Mouse (Mus musculus): Measurements from ENCODE around the gene Olfr873. TPM values are rescaled to one million over a fixed set of nuclear protein-coding genes. Genes with fewer than 3 reads are reported as not detected.
"Not testable (repeated sequence)": the region's sequence is repeated elsewhere in the genome, so short reads cannot be mapped to it uniquely, and the experiment has no call there.

Olfr873 gene
- not detected in 2 replicates for polyA plus RNA-seq (2016; fragmentation: Nextera tagmentation; extraction: Ambion mirVana)

DNA sequence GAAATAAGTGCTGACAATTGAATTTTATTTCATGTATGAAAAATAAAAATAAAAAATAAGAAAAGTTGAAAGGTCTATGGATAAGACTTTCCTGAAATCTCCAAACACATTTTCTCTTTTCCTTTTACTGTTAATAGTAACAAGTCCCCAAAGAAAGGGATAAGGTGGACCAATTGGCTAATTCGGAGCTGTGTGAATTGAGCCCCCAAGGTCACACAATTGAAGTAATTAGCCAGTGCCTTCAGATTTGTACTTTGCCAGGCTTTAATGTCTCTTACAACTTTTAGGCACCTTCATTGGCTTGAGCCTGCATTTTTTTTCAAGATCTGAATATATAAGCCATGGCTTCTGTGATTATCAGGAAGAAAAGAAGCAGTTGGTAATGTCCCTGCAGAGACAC is at the start of gene Olfr873:
Gene Olfr873 (plus strand): TSS at position 301 of the 400 bp plus-strand sequence.
- Histone ChIP-seq H3K9ac (replicated peaks) (no peak within 1 kb of the TSS), H3K4me1 (no peaks in the 10 kb centered on the region), H3K4me3 (no peak within 1 kb of the TSS), H3K27ac (replicated peaks) (no peak within 1 kb of the TSS), H3K27me3 (no peaks in the 10 kb centered on the region), H3K9me3 (0 out of 2 replicates have a peak, but pooled peaks cover 10% of the 10 kb centered on the region), H3K4me2 (replicated peaks) (no peak within 1 kb of the TSS), H3K36me3 (no peaks in the 10 kb centered on the region)
- no peak for ATAC-seq (ENCODE audit: low FRiP score, low read depth)
- 91% methylated on average over 1 of the region's 1 CpGs for WGBS

DNA sequence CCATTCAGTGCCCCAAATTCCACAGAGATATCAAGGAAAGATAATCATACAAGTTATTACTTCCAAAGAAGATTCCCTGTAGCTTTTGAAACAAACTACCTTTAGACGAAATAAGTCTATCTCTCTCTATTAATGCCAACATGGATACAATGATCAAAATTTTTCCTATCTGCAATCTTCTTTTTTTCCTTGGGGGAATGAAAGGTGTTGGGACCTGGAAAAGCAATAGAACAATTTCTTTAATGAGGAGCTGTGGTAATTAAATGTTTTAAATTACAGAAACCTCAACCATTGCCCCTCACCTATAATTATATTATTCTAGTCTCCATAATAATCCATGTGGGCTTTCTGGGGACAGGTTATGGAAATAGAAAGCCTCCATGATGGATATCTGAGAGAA is 16.3 kb upstream of the Olfr873 start, which contains the start of gene Olfr39:
Gene Olfr39 (plus strand): TSS at position 301 of the 400 bp plus-strand sequence.
- Histone ChIP-seq H3K36me3 (no peaks in the 10 kb centered on the region), H3K27me3 (no peaks in the 10 kb centered on the region), H3K4me2 (replicated peaks) (no peak within 1 kb of the TSS), H3K9me3 (0 out of 2 replicates have a peak, but pooled peaks cover 2% of the 10 kb centered on the region), H3K27ac (replicated peaks) (no peak within 1 kb of the TSS), H3K9ac (replicated peaks) (no peak within 1 kb of the TSS), H3K4me1 (no peaks in the 10 kb centered on the region), H3K4me3 (no peak within 1 kb of the TSS)
- 76% methylated on average over 1 of the region's 1 CpGs for WGBS
- no peak for ATAC-seq (ENCODE audit: low FRiP score, low read depth)

DNA sequence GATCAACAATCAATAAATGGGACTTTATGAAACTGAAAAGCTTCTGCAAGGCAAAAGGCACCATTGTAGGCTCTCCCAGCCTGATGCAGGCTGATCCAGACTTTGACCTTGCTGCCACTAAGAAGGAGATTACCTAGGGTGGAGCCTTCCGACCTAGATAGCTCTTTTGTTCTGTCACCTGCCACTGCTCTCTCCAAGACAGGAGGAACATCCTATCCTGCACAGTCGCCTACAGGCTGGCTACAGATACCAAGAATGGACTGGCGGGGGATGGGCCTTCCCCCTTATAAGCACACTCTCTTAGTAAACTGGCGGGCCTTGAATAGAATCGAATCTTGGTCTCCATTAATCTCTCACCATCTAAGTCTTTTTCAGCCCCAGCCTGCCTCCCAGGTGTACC is 2.8 kb upstream of the Olfr873 start:
- not testable (repeated sequence) for ATAC-seq (ENCODE audit: low FRiP score, low read depth); H3K4me2 ChIP-seq (replicated peaks)
- WGBS: 66% methylated on average over 5 of the region's 5 CpGs

DNA sequence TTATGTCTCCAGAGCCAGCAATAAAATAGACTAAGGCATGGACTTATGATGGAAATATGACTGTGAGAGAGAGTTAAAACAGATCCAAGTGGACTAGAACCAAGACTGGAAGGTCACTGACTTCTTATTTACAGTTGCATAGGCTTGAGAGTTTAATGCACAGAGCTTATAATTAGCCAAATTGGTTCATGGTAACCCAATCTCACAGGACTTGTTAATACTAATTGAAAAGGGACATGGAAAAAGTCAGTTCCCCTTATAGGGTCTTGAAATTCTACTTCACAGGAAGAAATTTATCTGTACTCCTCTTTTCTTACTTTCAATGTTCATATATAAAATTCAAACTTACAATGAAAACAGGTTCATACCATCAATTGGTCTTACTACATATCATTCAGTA is 37.7 kb downstream of the Olfr873 start, which contains the start of gene Olfr18:
Gene Olfr18 (minus strand): TSS at position 101 of the 400 bp plus-strand sequence.
- ATAC-seq (ENCODE audit: low FRiP score, low read depth): no peak
- no peaks in the 10 kb centered on the region for H3K4me1 ChIP-seq
- H3K9ac ChIP-seq (replicated peaks): no peak within 1 kb of the TSS
- no peak within 1 kb of the TSS for H3K4me3 ChIP-seq
- no peaks in the 10 kb centered on the region for H3K27me3 ChIP-seq
- no peaks in the 10 kb centered on the region for H3K36me3 ChIP-seq
- no peak within 1 kb of the TSS for H3K27ac ChIP-seq (replicated peaks)
- H3K9me3 ChIP-seq: no peaks in the 10 kb centered on the region
- H3K4me2 ChIP-seq (replicated peaks): no peak within 1 kb of the TSS

More for the DNA sequence above, 2.8 kb upstream of the Olfr873 start:
- H3K9ac ChIP-seq (replicated peaks); H3K36me3 ChIP-seq; H3K4me3 ChIP-seq; H3K27ac ChIP-seq (replicated peaks); H3K4me1 ChIP-seq; H3K27me3 ChIP-seq: not testable (repeated sequence)
- 0 out of 2 replicates have a peak, but pooled peaks cover 10% of the 10 kb centered on the region for H3K9me3 ChIP-seq

DNA sequence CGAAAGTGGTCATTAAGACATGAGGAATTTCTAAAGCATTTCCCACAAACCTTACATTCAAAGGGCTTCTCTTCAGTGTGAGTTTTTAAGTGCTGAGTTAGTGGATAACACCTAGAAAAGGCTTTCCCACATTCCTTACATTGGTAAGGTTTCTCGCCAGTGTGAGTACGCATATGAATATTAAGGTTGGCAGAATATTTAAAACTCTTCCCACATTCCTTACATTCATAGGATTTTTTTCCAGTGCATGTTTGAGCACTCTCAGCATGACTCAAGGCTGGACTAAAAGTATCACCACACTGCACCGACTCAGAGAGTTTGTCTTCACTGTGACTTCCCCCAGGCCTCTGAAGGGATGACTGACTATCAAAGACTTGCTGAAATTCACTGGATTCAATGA is 50.2 kb downstream of the Olfr873 start:
- H3K27ac ChIP-seq (replicated peaks): no peak overlapping the region
- 86% methylated on average over 4 of the region's 4 CpGs for WGBS

More for the DNA sequence above, 50.2 kb downstream of the Olfr873 start:
- H3K9me3 ChIP-seq: no peaks in the 10 kb centered on the region
- H3K4me1 ChIP-seq: no peaks in the 10 kb centered on the region
- peaks cover 36% of the 10 kb centered on the region for H3K36me3 ChIP-seq
- H3K27me3 ChIP-seq: no peaks in the 10 kb centered on the region
- no peak overlapping the region for H3K4me3 ChIP-seq
- no peak overlapping the region for H3K9ac ChIP-seq (replicated peaks)
- H3K4me2 ChIP-seq (replicated peaks): no peak overlapping the region
- ATAC-seq (ENCODE audit: low FRiP score, low read depth): no peak

Other genes with a start within 250 kb of the Olfr873 start
- gene Olfr867, start 241.0 kb upstream of the Olfr873 start, polyA plus RNA-seq (2016; fragmentation: Nextera tagmentation; extraction: Ambion mirVana): not detected in 2 replicates
- gene Olfr868, start 199.9 kb upstream of the Olfr873 start, polyA plus RNA-seq (2016; fragmentation: Nextera tagmentation; extraction: Ambion mirVana): not detected in 2 replicates
- gene Olfr869, start 169.5 kb upstream of the Olfr873 start, polyA plus RNA-seq (2016; fragmentation: Nextera tagmentation; extraction: Ambion mirVana): not detected in 2 replicates
- gene Olfr870, start 124.5 kb upstream of the Olfr873 start, polyA plus RNA-seq (2016; fragmentation: Nextera tagmentation; extraction: Ambion mirVana): not detected in 2 replicates
- gene Olfr871, start 86.3 kb upstream of the Olfr873 start, polyA plus RNA-seq (2016; fragmentation: Nextera tagmentation; extraction: Ambion mirVana): not detected in 2 replicates
- gene Olfr872, start 61.4 kb upstream of the Olfr873 start, polyA plus RNA-seq (2016; fragmentation: Nextera tagmentation; extraction: Ambion mirVana): not detected in 2 replicates
- not detected in 2 replicates for gene Olfr39, start 16.2 kb upstream of the Olfr873 start, polyA plus RNA-seq (2016; fragmentation: Nextera tagmentation; extraction: Ambion mirVana)
- 0.11 TPM in 1 of 2 replicates, not detected in the other for gene Olfr18, start 37.6 kb downstream of the Olfr873 start, polyA plus RNA-seq (2016; fragmentation: Nextera tagmentation; extraction: Ambion mirVana)
- gene Zfp560, start 86.6 kb downstream of the Olfr873 start, polyA plus RNA-seq (2016; fragmentation: Nextera tagmentation; extraction: Ambion mirVana): 35.9 and 37.5 TPM in 2 replicates
- gene Zfp26, start 161.6 kb downstream of the Olfr873 start, polyA plus RNA-seq (2016; fragmentation: Nextera tagmentation; extraction: Ambion mirVana): 30.3 and 33.7 TPM in 2 replicates
- gene Zfp426, start 194.2 kb downstream of the Olfr873 start, polyA plus RNA-seq (2016; fragmentation: Nextera tagmentation; extraction: Ambion mirVana): 34.3 and 34.6 TPM in 2 replicates
- 166 and 168 TPM in 2 replicates for gene Zfp266, start 222.9 kb downstream of the Olfr873 start, polyA plus RNA-seq (2016; fragmentation: Nextera tagmentation; extraction: Ambion mirVana)